11 mouse cellular contexts compared by ENCODE assay signal in genomic region chr15:103059393-103059992, GRCm38 (mm10). TPM values are rescaled to one million over a fixed set of nuclear protein-coding genes. Genes with fewer than 3 reads are reported as not detected.
A peak's percentile ranks its signal among the peaks of the same experiment; 100 is the strongest.
DNase-seq lines count a peak whose midpoint lies in the region; ATAC-seq lines count a peak whose summit lies in the region.
"Had no signal": no experiment of that assay in that cellular context is flagged by ENCODE, and none has a peak within 500 bp of the region (broad histone marks: within the 10 kb centered on the region; RNA-seq: fewer than 3 reads in every experiment).

No protein-coding gene starts in this region.

- H3K9ac ChIP-seq in intestine, embryonic 14.5 days (ENCODE audit: low read length), result peak overlapping the region; percentile 74
- peak overlapping the region; percentile 95 for H3K9ac ChIP-seq in neural tube, embryonic 11.5 days (ENCODE audit: low read length)
- H3K9ac ChIP-seq: heart, embryonic 12.5 days had no signal

- WGBS in intestine, embryonic 14.5 days, result 5% methylated on average over 21 of the region's 21 CpGs
- WGBS in neural tube, embryonic 11.5 days, result under 1% methylated on average over 21 of the region's 21 CpGs

- no peaks in the 10 kb centered on the region for H3K9me3 ChIP-seq in intestine, embryonic 14.5 days (ENCODE audit: control insufficient read depth, low read length)
- no peaks in the 10 kb centered on the region for H3K9me3 ChIP-seq in neural tube, embryonic 11.5 days (ENCODE audit: control insufficient read depth, low read length)
- H3K9me3 ChIP-seq: G1E; heart, embryonic 12.5 days had no signal

- no peaks in the 10 kb centered on the region for H3K36me3 ChIP-seq in intestine, embryonic 14.5 days (ENCODE audit: control insufficient read depth, insufficient read depth, low read length)
- H3K36me3 ChIP-seq in neural tube, embryonic 11.5 days (ENCODE audit: control insufficient read depth, insufficient read depth, low read length), result no peaks in the 10 kb centered on the region
- H3K36me3 ChIP-seq: heart, embryonic 12.5 days had no signal

- peak overlapping the region; percentile 72 for H3K4me2 ChIP-seq in intestine, embryonic 14.5 days (ENCODE audit: low read length)
- H3K4me2 ChIP-seq in neural tube, embryonic 11.5 days (ENCODE audit: low read depth), result peak overlapping the region; percentile 79
- H3K4me2 ChIP-seq: heart, embryonic 12.5 days had no signal

- H3K27ac ChIP-seq in intestine, embryonic 14.5 days (ENCODE audit: low read depth), result peak overlapping the region; percentile 96
- peak overlapping the region; percentile 98 for H3K27ac ChIP-seq in neural tube, embryonic 11.5 days (ENCODE audit: low read depth, low read length)

- ATAC-seq in intestine, embryonic 14.5 days (replicated peaks; ENCODE audit: low FRiP score, low TSS enrichment, low read depth), result no peak
- ATAC-seq in neural tube, embryonic 11.5 days (ENCODE audit: insufficient read depth, low FRiP score, low TSS enrichment), result no peak
- ATAC-seq in megakaryocyte progenitor cell, adult 5-6 weeks (replicated peaks; ENCODE audit: poor library complexity), result no peak
- no peak for ATAC-seq in frontal cortex, adult (ENCODE audit: low TSS enrichment)

- H3K4me3 ChIP-seq in intestine, embryonic 14.5 days (ENCODE audit: low read depth, low read length), result peak overlapping the region; percentile 38
- peak overlapping the region; percentile 56 for H3K4me3 ChIP-seq in neural tube, embryonic 11.5 days (ENCODE audit: low read depth, low read length)
- H3K4me3 ChIP-seq: heart, embryonic 12.5 days had no signal

- DNase-seq in heart, postnatal 10 days, result peak; percentile 10 to 15
- DNase-seq in heart, adult 9 months (ENCODE audit: low spot score in 2 of 2), result no peak
- DNase-seq in embryo, embryonic 10.5 days (ENCODE audit: low spot score), result peak; percentile 60
- peak; percentile 77 for DNase-seq in intestine, embryonic 14.5 days (ENCODE audit: low spot score)
- peak; percentile 47 for DNase-seq in neural tube, embryonic 11.5 days (ENCODE audit: low spot score)
- no peak for DNase-seq in spleen, adult 12 weeks (ENCODE audit: low spot score)

- H3K27me3 ChIP-seq in intestine, embryonic 14.5 days (replicated peaks; ENCODE audit: control insufficient read depth, insufficient read depth, low read length), result 0 out of 2 replicates have a peak, but pooled peaks cover 3% of the 10 kb centered on the region
- H3K27me3 ChIP-seq in neural tube, embryonic 11.5 days (ENCODE audit: control insufficient read depth, insufficient read depth, low read length), result no peaks in the 10 kb centered on the region

- intact Hi-C loops in heart, postnatal 10 days (cut with DNase I), result no loop called here

- H3K4me1 ChIP-seq in intestine, embryonic 14.5 days (replicated peaks; ENCODE audit: control insufficient read depth, insufficient read depth, low read length), result peaks cover 40% of the 10 kb centered on the region
- H3K4me1 ChIP-seq in neural tube, embryonic 11.5 days (ENCODE audit: control insufficient read depth, insufficient read depth, low read length), result peaks cover 64% of the 10 kb centered on the region

RNA-seq across cellular contexts. Expression of gene Hoxc4, which starts 40.8 kb away (rescaled TPM):
- total RNA-seq in heart, postnatal 10 days (2021), result under 1 TPM in 1 of 2 experiments, not detected in 1; 0.24 TPM
- 14.6 and 15.6 TPM in 2 replicates for polyA plus RNA-seq in intestine, embryonic 14.5 days (2014; fragmentation: Nextera tagmentation; extraction: Ambion mirVana)
- 62.6 and 67.3 TPM in 2 replicates for polyA plus RNA-seq in neural tube, embryonic 11.5 days (2014; fragmentation: Nextera tagmentation; extraction: Ambion mirVana)
- not detected in 2 replicates for total RNA-seq in megakaryocyte progenitor cell, adult 5-6 weeks (2015)
- total RNA-seq in megakaryocyte progenitor cell, adult 5-6 weeks (2017), result not detected in 2 replicates
- total RNA-seq: left cerebral cortex, adult 8-10 months had no signal

Comparison
In these comparisons a context has a peak if more than half of its experiments do, and no peak if none do; other contexts are left out.
1. DNase-seq: peak in heart, postnatal 10 days (2 of 2), embryo, embryonic 10.5 days (single experiment), intestine, embryonic 14.5 days (single experiment) and neural tube, embryonic 11.5 days (single experiment); none in heart, adult 9 months (0 of 2) and spleen, adult 12 weeks (single experiment).